Mouse (Mus musculus): ENCODE measurements around the gene Rbm4b.

GRCm38 (mm10) chr19:4743524-4743923 lies 12.8 kb upstream of the Rbm4b start:
- no peak for TF ChIP-seq POLR2A (IDR thresholded peaks at IDR 0.05; ENCODE audit: low read depth, low read length)
- TF ChIP-seq CTCF (IDR thresholded peaks at IDR 0.05; ENCODE audit: borderline replicate concordance, insufficient read depth, low read length) = no peak
